Comparison of ENCODE assay signal across 13 mouse cellular contexts in genomic region chr9:48755438-48756070, GRCm38 (mm10).
DNase-seq lines count a peak whose midpoint lies in the region; ATAC-seq and TF ChIP-seq lines count a peak whose summit lies in the region.
"Had no signal": no experiment of that assay in that cellular context is flagged by ENCODE, and none has a peak within 500 bp of the region (broad histone marks: within the 10 kb centered on the region; RNA-seq: fewer than 3 reads in every experiment).

No protein-coding gene starts in this region.

- peak overlapping the region; percentile 31; the same call in 1 of the 2 replicates for H3K9ac ChIP-seq in midbrain, embryonic 11.5 days (ENCODE audit: low read length)
- H3K9ac ChIP-seq in midbrain, postnatal 0 days (replicated peaks; ENCODE audit: low read length, poor library complexity, severe bottlenecking), result no peak overlapping the region
- H3K9ac ChIP-seq in neural tube, embryonic 14.5 days (replicated peaks; ENCODE audit: low read depth, low read length), result no peak overlapping the region
- H3K9ac ChIP-seq: liver, embryonic 13.5 days had no signal

- no peaks in the 10 kb centered on the region for H3K27me3 ChIP-seq in midbrain, embryonic 11.5 days (ENCODE audit: control insufficient read depth, insufficient read depth, low read length)
- H3K27me3 ChIP-seq in midbrain, postnatal 0 days (ENCODE audit: insufficient read depth, low read length), result no peaks in the 10 kb centered on the region
- peaks cover 10% of the 10 kb centered on the region for H3K27me3 ChIP-seq in limb, embryonic 10.5 days (ENCODE audit: low read depth, poor library complexity, severe bottlenecking)
- no peaks in the 10 kb centered on the region for H3K27me3 ChIP-seq in neural tube, embryonic 14.5 days (ENCODE audit: control insufficient read depth, insufficient read depth, low read length)
- H3K27me3 ChIP-seq: megakaryocyte, embryonic 14.5 days had no signal

- ATAC-seq in midbrain, embryonic 11.5 days (ENCODE audit: low FRiP score), result no peak
- ATAC-seq in midbrain, postnatal 0 days (ENCODE audit: low FRiP score), result no peak
- ATAC-seq in neural tube, embryonic 14.5 days (ENCODE audit: low read depth), result 0 out of 2 replicates have a peak, but pooled peaks have one; percentile 21

- H3K4me2 ChIP-seq in midbrain, embryonic 11.5 days, result no peak overlapping the region
- H3K4me2 ChIP-seq in midbrain, postnatal 0 days (ENCODE audit: low read depth, low read length, poor library complexity, severe bottlenecking), result no peak overlapping the region
- H3K4me2 ChIP-seq in neural tube, embryonic 14.5 days (ENCODE audit: low read depth, low read length), result no peak overlapping the region
- H3K4me2 ChIP-seq: liver, embryonic 13.5 days had no signal

- TF ChIP-seq CTCF in gastrocnemius, adult 2 months (IDR thresholded peaks at IDR 0.05), result no peak
- TF ChIP-seq CTCF in midbrain, postnatal 0 days (IDR thresholded peaks at IDR 0.05), result no peak

- no peaks in the 10 kb centered on the region; the same call in 1 of the 2 replicates for H3K36me3 ChIP-seq in midbrain, embryonic 11.5 days (ENCODE audit: control insufficient read depth, insufficient read depth, low read length)
- H3K36me3 ChIP-seq in midbrain, postnatal 0 days (ENCODE audit: insufficient read depth, low read length), result no peaks in the 10 kb centered on the region
- no peaks in the 10 kb centered on the region; the same call in 1 of the 2 replicates for H3K36me3 ChIP-seq in limb, embryonic 10.5 days
- H3K36me3 ChIP-seq in neural tube, embryonic 14.5 days (ENCODE audit: control insufficient read depth, insufficient read depth, low read length), result no peaks in the 10 kb centered on the region
- H3K36me3 ChIP-seq: liver, embryonic 13.5 days had no signal

- H3K27ac ChIP-seq in gastrocnemius, adult 2 months, result peak overlapping the region; percentile 72
- peak overlapping the region; percentile 25 for H3K27ac ChIP-seq in midbrain, embryonic 11.5 days (ENCODE audit: low read depth, low read length)
- no peak overlapping the region for H3K27ac ChIP-seq in midbrain, postnatal 0 days (ENCODE audit: low read depth, low read length)
- H3K27ac ChIP-seq in limb, embryonic 10.5 days, result peak overlapping the region; percentile 88
- H3K27ac ChIP-seq in neural tube, embryonic 14.5 days (ENCODE audit: low read depth, low read length), result peak overlapping the region; percentile 35; the same call in 1 of the 2 replicates
- H3K27ac ChIP-seq: liver, embryonic 13.5 days had no signal

- H3K4me3 ChIP-seq in gastrocnemius, adult 2 months, result no peak overlapping the region
- H3K4me3 ChIP-seq in midbrain, embryonic 11.5 days (ENCODE audit: low read depth, low read length), result no peak overlapping the region
- no peak overlapping the region for H3K4me3 ChIP-seq in midbrain, postnatal 0 days (ENCODE audit: low read depth, low read length)
- H3K4me3 ChIP-seq in limb, embryonic 10.5 days, result no peak overlapping the region
- H3K4me3 ChIP-seq in neural tube, embryonic 14.5 days (ENCODE audit: low read depth, low read length), result no peak overlapping the region
- H3K4me3 ChIP-seq: liver, embryonic 13.5 days; megakaryocyte, embryonic 14.5 days had no signal

- 43% methylated on average over 9 of the region's 9 CpGs for WGBS in midbrain, embryonic 11.5 days
- WGBS in midbrain, postnatal 0 days, result 44% methylated on average over 9 of the region's 9 CpGs
- 17% methylated on average over 9 of the region's 9 CpGs for WGBS in limb, embryonic 10.5 days
- 19% methylated on average over 9 of the region's 9 CpGs for WGBS in neural tube, embryonic 14.5 days

- no peak for DNase-seq in gastrocnemius, adult 2 months
- DNase-seq in gastrocnemius, adult 8-10 months (ENCODE audit: low spot score in 2 of 2), result no peak
- DNase-seq in midbrain, embryonic 11.5 days (ENCODE audit: low spot score, missing footprints), result no peak
- DNase-seq in midbrain, postnatal 0 days (ENCODE audit: low spot score), result no peak
- peak; percentile 71 for DNase-seq in limb, embryonic 10.5 days (ENCODE audit: low spot score)
- no peak for DNase-seq in Muller cell, postnatal 12 days (ENCODE audit: inconsistent ontology term)
- DNase-seq in cerebellum, adult 9-10 months, result no peak
- DNase-seq: adrenal gland, adult 8-10 months; cerebellum, adult 18-20 months; layer of hippocampus, adult 9-11 months; liver, embryonic 13.5 days had no signal

- H3K9me3 ChIP-seq in midbrain, embryonic 11.5 days (ENCODE audit: control insufficient read depth, low read length), result no peaks in the 10 kb centered on the region
- H3K9me3 ChIP-seq in midbrain, postnatal 0 days (ENCODE audit: low read length), result no peaks in the 10 kb centered on the region
- H3K9me3 ChIP-seq in limb, embryonic 10.5 days (replicated peaks), result no peaks in the 10 kb centered on the region
- no peaks in the 10 kb centered on the region for H3K9me3 ChIP-seq in neural tube, embryonic 14.5 days (ENCODE audit: control insufficient read depth, low read length)
- H3K9me3 ChIP-seq: liver, embryonic 13.5 days; megakaryocyte, embryonic 14.5 days had no signal

- intact Hi-C loops in gastrocnemius, adult 2 months (cut with DNase I), result no loop called here

- H3K4me1 ChIP-seq in midbrain, embryonic 11.5 days (ENCODE audit: control insufficient read depth, insufficient read depth, low read length), result peaks cover 17% of the 10 kb centered on the region
- H3K4me1 ChIP-seq in midbrain, postnatal 0 days (ENCODE audit: insufficient read depth, low read length), result peaks cover 6% of the 10 kb centered on the region; the same call in 1 of the 2 replicates
- H3K4me1 ChIP-seq in limb, embryonic 10.5 days, result peaks cover 66% of the 10 kb centered on the region
- H3K4me1 ChIP-seq in neural tube, embryonic 14.5 days (ENCODE audit: control insufficient read depth, insufficient read depth, low read length), result peaks cover 30% of the 10 kb centered on the region
